26 mouse cellular contexts compared by ENCODE assay signal in genomic region chr10:67939546-67939945, GRCm38 (mm10). TPM values are rescaled to one million over a fixed set of nuclear protein-coding genes. Genes with fewer than 3 reads are reported as not detected.
DNase-seq lines count a peak whose midpoint lies in the region; ATAC-seq and TF ChIP-seq lines count a peak whose summit lies in the region.
"Had no signal": no experiment of that assay in that cellular context is flagged by ENCODE, and none has a peak within 500 bp of the region (broad histone marks: within the 10 kb centered on the region; RNA-seq: fewer than 3 reads in every experiment).

No protein-coding gene starts in this region.

- H3K4me1 ChIP-seq in heart, embryonic 14.5 days (ENCODE audit: control insufficient read depth in 2 of 2, insufficient read depth in 2 of 2, low read length in 2 of 2): no peaks in the 10 kb centered on the region
- no peaks in the 10 kb centered on the region for H3K4me1 ChIP-seq in kidney, postnatal 0 days (replicated peaks; ENCODE audit: insufficient read depth, low read length)
- no peaks in the 10 kb centered on the region for H3K4me1 ChIP-seq in kidney, adult 2 months (ENCODE audit: control insufficient read depth, insufficient read depth, low read length)
- H3K4me1 ChIP-seq in hindbrain, embryonic 11.5 days (replicated peaks; ENCODE audit: control insufficient read depth, insufficient read depth, low read length): no peaks in the 10 kb centered on the region
- H3K4me1 ChIP-seq: embryonic facial prominence, embryonic 10.5 days; forebrain, embryonic 15.5 days; hindbrain, embryonic 12.5 days; liver, embryonic 13.5 days had no signal

- no peak for ATAC-seq in heart, embryonic 14.5 days (ENCODE audit: insufficient number of reproducible peaks, insufficient read depth, low FRiP score, low read depth)
- ATAC-seq in kidney, postnatal 0 days (replicated peaks; ENCODE audit: low FRiP score, low read depth): no peak
- ATAC-seq in hindbrain, embryonic 11.5 days (ENCODE audit: low FRiP score): no peak
- ATAC-seq: forebrain, embryonic 15.5 days; intestine, postnatal 0 days had no signal

- peak overlapping the region; percentile 23; the same call in 1 of the 2 replicates for H3K4me2 ChIP-seq in heart, embryonic 14.5 days (ENCODE audit: low read length)
- H3K4me2 ChIP-seq in kidney, postnatal 0 days (ENCODE audit: low read length): 0 out of 2 replicates have a peak overlapping the region, but pooled peaks have one; percentile 27
- H3K4me2 ChIP-seq in hindbrain, embryonic 11.5 days (replicated peaks; ENCODE audit: low read depth, low read length): no peak overlapping the region
- H3K4me2 ChIP-seq: forebrain, embryonic 15.5 days; hindbrain, embryonic 12.5 days; liver, embryonic 13.5 days; midbrain, embryonic 11.5 days had no signal

- H3K4me3 ChIP-seq in heart, embryonic 14.5 days (ENCODE audit: control insufficient read depth in 1 of 2, insufficient read depth in 1 of 2, low read depth in 1 of 2, low read length in 2 of 2): no peak overlapping the region
- H3K4me3 ChIP-seq in kidney, postnatal 0 days (replicated peaks; ENCODE audit: low read depth, low read length): no peak overlapping the region
- H3K4me3 ChIP-seq in kidney, adult 2 months (ENCODE audit: insufficient read depth, low read depth, low read length): no peak overlapping the region
- no peak overlapping the region for H3K4me3 ChIP-seq in hindbrain, embryonic 11.5 days (ENCODE audit: low read depth, low read length)
- H3K4me3 ChIP-seq: embryonic facial prominence, embryonic 10.5 days; forebrain, embryonic 15.5 days; hindbrain, embryonic 12.5 days; liver, embryonic 13.5 days had no signal

- WGBS in heart, embryonic 14.5 days: 47% methylated on average over 12 of the region's 12 CpGs
- 39% methylated on average over 12 of the region's 12 CpGs for WGBS in kidney, postnatal 0 days
- 46% methylated on average over 12 of the region's 12 CpGs for WGBS in kidney, adult 2 months
- WGBS in hindbrain, embryonic 11.5 days: 80% methylated on average over 12 of the region's 12 CpGs

- DNase-seq in heart, postnatal 25 days (ENCODE audit: low spot score): no peak
- DNase-seq in kidney, postnatal 0 days (ENCODE audit: low spot score): peak; percentile 34
- no peak for DNase-seq in kidney, adult 2 months
- DNase-seq in ovary, postnatal 14 days (ENCODE audit: low spot score): peak; percentile 1
- DNase-seq in ovary, postnatal 10 days (ENCODE audit: low spot score): no peak
- no peak for DNase-seq in hindbrain, embryonic 11.5 days (ENCODE audit: low spot score)
- DNase-seq: adrenal gland, adult 2 months; cerebellum, adult 11-12 months; cerebellum, postnatal 10 days; gastrocnemius, postnatal 14 days; kidney, postnatal 4 days; liver, embryonic 13.5 days; lung, adult 2 months; lung, postnatal 14 days; thymus, adult 2 months; thymus, postnatal 4 days had no signal

- TF ChIP-seq CTCF in kidney, postnatal 0 days (IDR thresholded peaks at IDR 0.05; ENCODE audit: low read depth): no peak
- TF ChIP-seq CTCF in kidney, adult 2 months (conservative IDR thresholded peaks at IDR 0.05; ENCODE audit: insufficient read depth, insufficient read length, low read depth, low read length): no peak

- H3K9me3 ChIP-seq in heart, embryonic 14.5 days (ENCODE audit: control insufficient read depth, low read length): no peaks in the 10 kb centered on the region
- H3K9me3 ChIP-seq in kidney, postnatal 0 days (replicated peaks; ENCODE audit: low read length): no peaks in the 10 kb centered on the region
- H3K9me3 ChIP-seq in hindbrain, embryonic 11.5 days (ENCODE audit: control insufficient read depth, low read length): no peaks in the 10 kb centered on the region
- H3K9me3 ChIP-seq: embryonic facial prominence, embryonic 10.5 days; forebrain, embryonic 15.5 days; hindbrain, embryonic 12.5 days; liver, embryonic 13.5 days had no signal

- H3K27ac ChIP-seq in heart, embryonic 14.5 days (replicated peaks in 1 of 2; ENCODE audit: control insufficient read depth in 1 of 2, insufficient read depth in 1 of 2, low read depth in 2 of 2, low read length in 2 of 2): no peak overlapping the region
- H3K27ac ChIP-seq in kidney, postnatal 0 days: no peak overlapping the region
- H3K27ac ChIP-seq in kidney, adult 2 months (ENCODE audit: insufficient read depth, low read depth, low read length): no peak overlapping the region
- no peak overlapping the region for H3K27ac ChIP-seq in hindbrain, embryonic 11.5 days (ENCODE audit: low read depth, low read length)
- H3K27ac ChIP-seq: embryonic facial prominence, embryonic 10.5 days; forebrain, embryonic 15.5 days; hindbrain, embryonic 12.5 days; liver, embryonic 13.5 days; stomach, postnatal 0 days had no signal

- intact Hi-C loops in heart, postnatal 25 days (cut with DNase I): no loop called here

- TF ChIP-seq POLR2A in kidney, adult 2 months (IDR thresholded peaks at IDR 0.05; ENCODE audit: low read depth, low read length): no peak

- H3K9ac ChIP-seq in heart, embryonic 14.5 days (ENCODE audit: low read length): no peak overlapping the region
- H3K9ac ChIP-seq in kidney, postnatal 0 days (ENCODE audit: low read depth, low read length): no peak overlapping the region
- no peak overlapping the region for H3K9ac ChIP-seq in hindbrain, embryonic 11.5 days (ENCODE audit: low read depth, low read length)
- H3K9ac ChIP-seq: forebrain, embryonic 15.5 days; hindbrain, embryonic 12.5 days; liver, embryonic 13.5 days had no signal

- no peaks in the 10 kb centered on the region for H3K27me3 ChIP-seq in heart, embryonic 14.5 days (ENCODE audit: control insufficient read depth, insufficient read depth, low read length)
- no peaks in the 10 kb centered on the region for H3K27me3 ChIP-seq in kidney, postnatal 0 days (ENCODE audit: insufficient read depth, low read length)
- H3K27me3 ChIP-seq in kidney, adult 2 months (replicated peaks; ENCODE audit: control insufficient read depth, insufficient read depth, low read length): no peaks in the 10 kb centered on the region
- no peaks in the 10 kb centered on the region for H3K27me3 ChIP-seq in hindbrain, embryonic 11.5 days (ENCODE audit: control insufficient read depth, insufficient read depth, low read length)
- H3K27me3 ChIP-seq: forebrain, embryonic 15.5 days; hindbrain, embryonic 12.5 days; liver, embryonic 13.5 days had no signal

- H3K36me3 ChIP-seq in heart, embryonic 14.5 days (ENCODE audit: control insufficient read depth, insufficient read depth, low read length): no peaks in the 10 kb centered on the region
- H3K36me3 ChIP-seq in kidney, postnatal 0 days (ENCODE audit: insufficient read depth, low read length): no peaks in the 10 kb centered on the region
- no peaks in the 10 kb centered on the region for H3K36me3 ChIP-seq in kidney, adult 2 months (ENCODE audit: control insufficient read depth, insufficient read depth, low read length)
- no peaks in the 10 kb centered on the region for H3K36me3 ChIP-seq in hindbrain, embryonic 11.5 days (ENCODE audit: control insufficient read depth, insufficient read depth, low read length)
- H3K36me3 ChIP-seq: embryonic facial prominence, embryonic 10.5 days; forebrain, embryonic 15.5 days; hindbrain, embryonic 12.5 days; liver, embryonic 13.5 days had no signal

RNA-seq across cellular contexts. Expression of gene Zfp365, which starts 27.1 kb away (rescaled TPM):
- 0.49 and 0.54 TPM in 2 replicates for polyA plus RNA-seq in heart, embryonic 14.5 days (2014; fragmentation: Nextera tagmentation; extraction: Ambion mirVana)
- under 1 TPM; 0.49 to 0.50 TPM for total RNA-seq in heart, postnatal 25 days (2021)
- polyA plus RNA-seq in kidney, postnatal 0 days (2015; fragmentation: Nextera tagmentation; extraction: Ambion mirVana): 0.63 and 0.66 TPM in 2 replicates
- polyA plus RNA-seq in kidney, adult 2 months (2012; rRNA removed): 0.14 and 0.19 TPM in 2 replicates
- 1.2 and 2.2 TPM in 2 replicates for polyA plus RNA-seq in hindbrain, embryonic 11.5 days (2014; fragmentation: Nextera tagmentation; extraction: Ambion mirVana)
- total RNA-seq: megakaryocyte progenitor cell, adult 5-6 weeks; MEL had no signal

RNA-seq across cellular contexts. Expression of gene Rtkn2, which starts 39.8 kb away (rescaled TPM):
- polyA plus RNA-seq in heart, embryonic 14.5 days (2014; fragmentation: Nextera tagmentation; extraction: Ambion mirVana): 6.5 and 7.3 TPM in 2 replicates
- under 1 TPM; 0.13 to 0.36 TPM for total RNA-seq in heart, postnatal 25 days (2021)
- 4.4 and 5.2 TPM in 2 replicates for polyA plus RNA-seq in kidney, postnatal 0 days (2015; fragmentation: Nextera tagmentation; extraction: Ambion mirVana)
- polyA plus RNA-seq in kidney, adult 2 months (2012; rRNA removed): 0.05 TPM in 1 of 2 replicates, not detected in the other
- polyA plus RNA-seq in hindbrain, embryonic 11.5 days (2014; fragmentation: Nextera tagmentation; extraction: Ambion mirVana): 17.7 and 17.8 TPM in 2 replicates
- total RNA-seq: neutrophil, adult 5-6 weeks had no signal
- polyA plus RNA-seq: adrenal gland, adult 2 months had no signal

Comparison
In these comparisons a context has a peak if more than half of its experiments do, and no peak if none do; other contexts are left out.
1. DNase-seq: peak in kidney, postnatal 0 days (single experiment) and ovary, postnatal 14 days (single experiment); none in heart, postnatal 25 days (single experiment), kidney, adult 2 months (single experiment), ovary, postnatal 10 days (single experiment) and hindbrain, embryonic 11.5 days (single experiment).